Mouse (Mus musculus) left cerebral cortex, adult 9 months (tissue): ENCODE measurements around the gene Eln.

Experiments used
- DNase-seq, 2 experiments: peaks; one replicate each; pipeline ENCODE4 v3.0.0; 2022; ENCODE audit warnings: low spot score in 2 of 2

The Eln gene

GRCm38 (mm10) chr5:134684398-134684797 lies 62.7 kb downstream of the Eln start:
- DNase-seq = no peak

- DNase-seq = no peak
These were observed 63.3 kb downstream of the Eln start for GRCm38 (mm10) chr5:134683813-134684212.

- DNase-seq = no peak
These were observed 66.9 kb downstream of the Eln start for GRCm38 (mm10) chr5:134680238-134680637.

- DNase-seq = no peak
These were observed 68.1 kb downstream of the Eln start for GRCm38 (mm10) chr5:134678827-134679546.

GRCm38 (mm10) chr5:134678031-134678430 lies 69.1 kb downstream of the Eln start:
- DNase-seq = no peak

- DNase-seq = no peak
These were observed 69.6 kb downstream of the Eln start for GRCm38 (mm10) chr5:134677491-134677890.

- peak; percentile 36 to 62 for DNase-seq
These were observed 71.0 kb downstream of the Eln start for GRCm38 (mm10) chr5:134675956-134676759.

GRCm38 (mm10) chr5:134674977-134675376 lies 72.1 kb downstream of the Eln start:
- DNase-seq = no peak

GRCm38 (mm10) chr5:134672611-134673010 lies 74.5 kb downstream of the Eln start:
- DNase-seq = no peak

GRCm38 (mm10) chr5:134672198-134672516 lies 75.0 kb downstream of the Eln start:
- DNase-seq = no peak

GRCm38 (mm10) chr5:134671335-134672197 lies 75.6 kb downstream of the Eln start:
- DNase-seq = no peak

- DNase-seq = no peak
These were observed 78.0 kb downstream of the Eln start for GRCm38 (mm10) chr5:134669001-134669708.

GRCm38 (mm10) chr5:134668495-134668894 lies 78.6 kb downstream of the Eln start:
- DNase-seq = no peak

GRCm38 (mm10) chr5:134656708-134657107 lies 90.4 kb downstream of the Eln start:
- DNase-seq = no peak
